ENCODE assay signal across 24 mouse cellular contexts in the genomic region with DNA sequence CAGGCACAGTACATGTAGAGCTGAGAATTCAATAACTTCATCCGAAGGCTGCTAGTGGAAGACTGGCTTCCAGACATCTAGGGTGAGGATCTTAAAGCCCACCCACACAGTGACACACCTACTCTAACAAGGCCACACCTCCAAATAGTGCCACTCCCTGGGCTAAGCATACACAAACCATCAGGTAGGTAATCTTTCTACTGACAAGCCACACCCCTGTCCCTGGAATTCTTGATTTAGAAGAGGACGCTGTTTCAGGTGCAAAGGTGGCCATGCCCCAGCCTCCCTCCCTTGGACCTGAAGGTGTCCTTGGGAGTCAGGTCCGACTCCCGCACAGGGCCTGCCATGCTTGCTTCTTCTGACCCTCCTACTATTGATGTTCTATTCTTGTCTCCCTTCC. TPM values are rescaled to one million over a fixed set of nuclear protein-coding genes. Genes with fewer than 3 reads are reported as not detected.
DNase-seq lines count a peak whose midpoint lies in the region; ATAC-seq and TF ChIP-seq lines count a peak whose summit lies in the region.
"Had no signal": no experiment of that assay in that cellular context is flagged by ENCODE, and none has a peak within 500 bp of the region (broad histone marks: within the 10 kb centered on the region; RNA-seq: fewer than 3 reads in every experiment).

No protein-coding gene starts in this region.

- no peak overlapping the region for H3K4me3 ChIP-seq in intestine, embryonic 14.5 days (ENCODE audit: low read depth, low read length)
- no peak overlapping the region for H3K4me3 ChIP-seq in intestine, postnatal 0 days (ENCODE audit: low read depth, low read length)
- H3K4me3 ChIP-seq in stomach, embryonic 15.5 days (replicated peaks) = no peak overlapping the region
- H3K4me3 ChIP-seq: embryonic facial prominence, embryonic 12.5 days; embryonic facial prominence, embryonic 15.5 days; heart, embryonic 12.5 days; heart, embryonic 15.5 days; hindbrain, embryonic 15.5 days had no signal

- intact Hi-C loops in heart, postnatal 14 days (cut with DNase I) = no loop called here

- peak; percentile 61; the same call in 1 of the 2 replicates for ATAC-seq in intestine, embryonic 14.5 days (replicated peaks; ENCODE audit: low FRiP score, low TSS enrichment, low read depth)
- ATAC-seq in intestine, postnatal 0 days = peak; percentile 50
- ATAC-seq in stomach, embryonic 15.5 days (ENCODE audit: insufficient read depth, low FRiP score, low read depth) = peak; percentile 72
- ATAC-seq: activated CD4-positive, CD25-positive, alpha-beta regulatory T cell, adult 4 months; forebrain, embryonic 14.5 days; forebrain, postnatal 0 days had no signal

- no peak overlapping the region for H3K27ac ChIP-seq in intestine, embryonic 14.5 days (ENCODE audit: low read depth)
- no peak overlapping the region for H3K27ac ChIP-seq in intestine, postnatal 0 days (ENCODE audit: low read depth, low read length)
- H3K27ac ChIP-seq in stomach, embryonic 15.5 days = no peak overlapping the region
- H3K27ac ChIP-seq: embryonic facial prominence, embryonic 12.5 days; embryonic facial prominence, embryonic 15.5 days; heart, embryonic 15.5 days; hindbrain, embryonic 15.5 days had no signal

- no peak overlapping the region for H3K9ac ChIP-seq in intestine, embryonic 14.5 days (ENCODE audit: low read length)
- no peak overlapping the region for H3K9ac ChIP-seq in intestine, postnatal 0 days (ENCODE audit: low read depth, low read length)
- H3K9ac ChIP-seq in stomach, embryonic 15.5 days = no peak overlapping the region
- H3K9ac ChIP-seq: embryonic facial prominence, embryonic 12.5 days; embryonic facial prominence, embryonic 15.5 days; forebrain, postnatal 0 days; heart, embryonic 12.5 days; heart, embryonic 15.5 days; hindbrain, embryonic 15.5 days had no signal

- H3K4me1 ChIP-seq in intestine, embryonic 14.5 days (replicated peaks; ENCODE audit: control insufficient read depth, insufficient read depth, low read length) = no peaks in the 10 kb centered on the region
- 0 out of 2 replicates have a peak, but pooled peaks cover 7% of the 10 kb centered on the region for H3K4me1 ChIP-seq in intestine, postnatal 0 days (replicated peaks; ENCODE audit: control insufficient read depth, insufficient read depth, low read length)
- H3K4me1 ChIP-seq in stomach, embryonic 15.5 days = no peaks in the 10 kb centered on the region
- H3K4me1 ChIP-seq: embryonic facial prominence, embryonic 12.5 days; heart, embryonic 15.5 days; hindbrain, embryonic 15.5 days had no signal

- H3K36me3 ChIP-seq in intestine, embryonic 14.5 days (ENCODE audit: control insufficient read depth, insufficient read depth, low read length) = no peaks in the 10 kb centered on the region
- H3K36me3 ChIP-seq in intestine, postnatal 0 days (ENCODE audit: control insufficient read depth, insufficient read depth) = no peaks in the 10 kb centered on the region
- H3K36me3 ChIP-seq in stomach, embryonic 15.5 days = no peaks in the 10 kb centered on the region
- H3K36me3 ChIP-seq: embryonic facial prominence, embryonic 12.5 days; embryonic facial prominence, embryonic 15.5 days; heart, embryonic 12.5 days; heart, embryonic 15.5 days; hindbrain, embryonic 15.5 days had no signal

- no peak for TF ChIP-seq CTCF in intestine, postnatal 0 days (IDR thresholded peaks at IDR 0.05; ENCODE audit: low read depth)

- H3K9me3 ChIP-seq in intestine, embryonic 14.5 days (ENCODE audit: control insufficient read depth, low read length) = no peaks in the 10 kb centered on the region
- H3K9me3 ChIP-seq in intestine, postnatal 0 days (ENCODE audit: control insufficient read depth) = no peaks in the 10 kb centered on the region
- no peaks in the 10 kb centered on the region for H3K9me3 ChIP-seq in stomach, embryonic 15.5 days
- H3K9me3 ChIP-seq: embryonic facial prominence, embryonic 12.5 days; embryonic facial prominence, embryonic 15.5 days; heart, embryonic 12.5 days; heart, embryonic 15.5 days; hindbrain, embryonic 15.5 days had no signal

- DNase-seq in intestine, embryonic 14.5 days (ENCODE audit: low spot score) = no peak
- no peak for DNase-seq in kidney, postnatal 4 days
- DNase-seq in heart, postnatal 14 days = no peak
- DNase-seq in spleen, postnatal 4 days (ENCODE audit: low spot score in 2 of 2) = no peak
- DNase-seq: adrenal gland, postnatal 10 days; adrenal gland, postnatal 36 days; cerebellum, adult 18-20 months; cerebellum, adult 9-10 months; cerebellum, postnatal 14 days; forebrain, postnatal 0 days; gastrocnemius, postnatal 25 days; heart, adult 18-20 months; heart, postnatal 10 days; heart, postnatal 4 days had no signal

- 80% methylated on average over 4 of the region's 4 CpGs for WGBS in intestine, embryonic 14.5 days
- 42% methylated on average over 4 of the region's 4 CpGs for WGBS in intestine, postnatal 0 days
- 71% methylated on average over 4 of the region's 4 CpGs for WGBS in stomach, embryonic 15.5 days

- no peaks in the 10 kb centered on the region for H3K27me3 ChIP-seq in intestine, embryonic 14.5 days (replicated peaks; ENCODE audit: control insufficient read depth, insufficient read depth, low read length)
- no peaks in the 10 kb centered on the region for H3K27me3 ChIP-seq in intestine, postnatal 0 days (replicated peaks; ENCODE audit: control insufficient read depth, insufficient read depth, low read length)
- H3K27me3 ChIP-seq in stomach, embryonic 15.5 days (replicated peaks) = no peaks in the 10 kb centered on the region
- H3K27me3 ChIP-seq: hindbrain, embryonic 15.5 days had no signal

- H3K4me2 ChIP-seq in intestine, embryonic 14.5 days (ENCODE audit: low read length) = no peak overlapping the region
- H3K4me2 ChIP-seq in intestine, postnatal 0 days (replicated peaks; ENCODE audit: low read depth) = no peak overlapping the region
- no peak overlapping the region for H3K4me2 ChIP-seq in stomach, embryonic 15.5 days
- H3K4me2 ChIP-seq: embryonic facial prominence, embryonic 12.5 days; embryonic facial prominence, embryonic 15.5 days; heart, embryonic 12.5 days; heart, embryonic 15.5 days; hindbrain, embryonic 15.5 days had no signal

RNA-seq across cellular contexts. Expression of a gene that starts 7.0 kb away (rescaled TPM):
- 19.3 and 20.5 TPM in 2 replicates for polyA plus RNA-seq in intestine, embryonic 14.5 days (2014; fragmentation: Nextera tagmentation; extraction: Ambion mirVana)
- 65.8 and 71.7 TPM in 2 replicates for polyA plus RNA-seq in intestine, postnatal 0 days (2015; fragmentation: Nextera tagmentation; extraction: Ambion mirVana)
- 41.4 and 43.8 TPM in 2 replicates for polyA plus RNA-seq in stomach, embryonic 15.5 days (2015; fragmentation: Nextera tagmentation; extraction: Ambion mirVana)
- total RNA-seq in heart, postnatal 14 days (2021) = 100 to 1,000 TPM; 367 to 392 TPM

RNA-seq across cellular contexts. Expression of a gene that starts 28.6 kb away (rescaled TPM):
- 348 and 351 TPM in 2 replicates for polyA plus RNA-seq in intestine, embryonic 14.5 days (2014; fragmentation: Nextera tagmentation; extraction: Ambion mirVana)
- 177 and 178 TPM in 2 replicates for polyA plus RNA-seq in intestine, postnatal 0 days (2015; fragmentation: Nextera tagmentation; extraction: Ambion mirVana)
- 396 and 428 TPM in 2 replicates for polyA plus RNA-seq in stomach, embryonic 15.5 days (2015; fragmentation: Nextera tagmentation; extraction: Ambion mirVana)
- total RNA-seq in heart, postnatal 14 days (2021) = 10 to 100 TPM; 65.7 to 69.2 TPM

RNA-seq across cellular contexts. Expression of a gene that starts 34.7 kb away (rescaled TPM):
- polyA plus RNA-seq in intestine, embryonic 14.5 days (2014; fragmentation: Nextera tagmentation; extraction: Ambion mirVana) = 12.3 and 17.5 TPM in 2 replicates
- polyA plus RNA-seq in intestine, postnatal 0 days (2015; fragmentation: Nextera tagmentation; extraction: Ambion mirVana) = 37.5 and 41.7 TPM in 2 replicates
- 14.5 and 19.3 TPM in 2 replicates for polyA plus RNA-seq in stomach, embryonic 15.5 days (2015; fragmentation: Nextera tagmentation; extraction: Ambion mirVana)
- total RNA-seq in heart, postnatal 14 days (2021) = 1 to 10 TPM; 2.1 to 2.2 TPM
- total RNA-seq: common myeloid progenitor, adult 5-6 weeks had no signal
- polyA plus RNA-seq: activated CD4-positive, CD25-positive, alpha-beta regulatory T cell, adult 4 months had no signal
